Mouse (Mus musculus) erythroblast, embryonic 14.5 days (primary cell): ENCODE data around the gene Kcnh2. TPM values are rescaled to one million over a fixed set of nuclear protein-coding genes. Genes with fewer than 3 reads are reported as not detected.
A peak's percentile ranks its signal among the peaks of the same experiment; 100 is the strongest.
"Not testable (repeated sequence)": the region's sequence is repeated elsewhere in the genome, so short reads cannot be mapped to it uniquely, and the experiment has no call there.

Source experiments
- H3K27me3 ChIP-seq: 2 replicates; pipeline ENCODE4 v1.6.1; 2012; ENCODE audit warnings: inconsistent platforms; ENCODE audit not compliant: control insufficient read depth
- H3K36me3 ChIP-seq: 2 replicates; pipeline ENCODE4 v1.6.1; 2012; ENCODE audit warnings: mild to moderate bottlenecking, inconsistent platforms; ENCODE audit not compliant: control insufficient read depth
- H3K4me1 ChIP-seq: 2 replicates; pipeline ENCODE4 v1.6.1; 2012; ENCODE audit warnings: inconsistent platforms; ENCODE audit not compliant: control insufficient read depth
- H3K4me3 ChIP-seq: replicated peaks from 2 replicates; pipeline ENCODE3; 2012; ENCODE audit warnings: moderate library complexity, mild to moderate bottlenecking, inconsistent platforms
- H3K9me3 ChIP-seq: 2 replicates; pipeline ENCODE4 v1.6.1; 2012; ENCODE audit warnings: low read length, inconsistent platforms, mixed read lengths; ENCODE audit not compliant: control insufficient read depth
- GATA1 ChIP-seq: IDR thresholded peaks from 2 replicates; pipeline ENCODE4 v1.6.1; 2012; ENCODE audit warnings: low read length, inconsistent platforms, mixed read lengths
- TAL1 ChIP-seq: IDR thresholded peaks from 3 replicates; pipeline ENCODE4 v1.6.1; 2012; ENCODE audit warnings: low read length, inconsistent platforms, mixed read lengths
- polyA plus RNA-seq: library from polyadenylated mRNA; stranded (reverse); fragments of >175 nt; gene quantifications from 2 replicates; pipeline ENCODE4 v1.2.3, GENCODE M21; 2012

The Kcnh2 gene
- 0.08 TPM in 1 of 2 replicates, not detected in the other for polyA plus RNA-seq

GRCm38 (mm10) chr5:24351278-24351677 is at the start of gene Kcnh2:
Gene Kcnh2 (minus strand): TSS chr5:24351604.
- no peak for TF ChIP-seq GATA1
- no peak for TF ChIP-seq TAL1
- H3K27me3 ChIP-seq, result peaks cover 79% of the 10 kb centered on the region
- H3K4me3 ChIP-seq, result peak within 1 kb of the TSS; percentile 40
- H3K36me3 ChIP-seq, result no peaks in the 10 kb centered on the region
- H3K9me3 ChIP-seq, result no peaks in the 10 kb centered on the region
- peaks cover 15% of the 10 kb centered on the region for H3K4me1 ChIP-seq

GRCm38 (mm10) chr5:24400362-24400761 is 49.0 kb upstream of the Kcnh2 start:
- H3K4me1 ChIP-seq, result peaks cover 18% of the 10 kb centered on the region
- no peaks in the 10 kb centered on the region for H3K27me3 ChIP-seq
- H3K9me3 ChIP-seq, result no peaks in the 10 kb centered on the region
- H3K4me3 ChIP-seq, result no peak overlapping the region
- H3K36me3 ChIP-seq, result peaks cover 51% of the 10 kb centered on the region
- TF ChIP-seq GATA1 (no peak), TAL1 (no peak)

GRCm38 (mm10) chr5:24399686-24400085 is 48.3 kb upstream of the Kcnh2 start:
- peaks cover 48% of the 10 kb centered on the region for H3K36me3 ChIP-seq
- H3K4me1 ChIP-seq, result peaks cover 19% of the 10 kb centered on the region
- TF ChIP-seq GATA1, result no peak
- TF ChIP-seq TAL1, result no peak
- H3K4me3 ChIP-seq, result no peak overlapping the region
- H3K27me3 ChIP-seq, result no peaks in the 10 kb centered on the region
- H3K9me3 ChIP-seq, result no peaks in the 10 kb centered on the region

GRCm38 (mm10) chr5:24396254-24396653 is 44.9 kb upstream of the Kcnh2 start:
- peaks cover 29% of the 10 kb centered on the region for H3K4me1 ChIP-seq
- not testable (repeated sequence) for H3K27me3 ChIP-seq, H3K9me3 ChIP-seq, H3K4me3 ChIP-seq
- peaks cover 15% of the 10 kb centered on the region for H3K36me3 ChIP-seq

- H3K4me1 ChIP-seq, result peaks cover 31% of the 10 kb centered on the region
- no peak for TF ChIP-seq TAL1
- TF ChIP-seq GATA1, result no peak
- H3K27me3 ChIP-seq, result peaks cover 4% of the 10 kb centered on the region
- no peaks in the 10 kb centered on the region for H3K36me3 ChIP-seq
- peak overlapping the region; percentile 71 for H3K4me3 ChIP-seq
- no peaks in the 10 kb centered on the region for H3K9me3 ChIP-seq
Measured at GRCm38 (mm10) chr5:24394165-24394894, 42.9 kb upstream of the Kcnh2 start.

GRCm38 (mm10) chr5:24393392-24393997 is 42.1 kb upstream of the Kcnh2 start, which contains the start of gene Abcb8:
Gene Abcb8 (plus strand): TSS chr5:24393663.
- Histone ChIP-seq H3K9me3 (no peaks in the 10 kb centered on the region), H3K36me3 (no peaks in the 10 kb centered on the region), H3K4me3 (peak within 1 kb of the TSS; percentile 71), H3K27me3 (peaks cover 11% of the 10 kb centered on the region), H3K4me1 (peaks cover 33% of the 10 kb centered on the region)
- TF ChIP-seq GATA1 (no peak), TAL1 (no peak)

- TF ChIP-seq GATA1 (no peak), TAL1 (no peak)
- Histone ChIP-seq H3K36me3 (no peaks in the 10 kb centered on the region), H3K27me3 (peaks cover 18% of the 10 kb centered on the region), H3K4me3 (no peak overlapping the region), H3K4me1 (peaks cover 41% of the 10 kb centered on the region), H3K9me3 (no peaks in the 10 kb centered on the region)
Measured at GRCm38 (mm10) chr5:24392724-24393123, 41.3 kb upstream of the Kcnh2 start.

- Histone ChIP-seq H3K4me3 (no peak within 1 kb of the TSS), H3K4me1 (peaks cover 46% of the 10 kb centered on the region), H3K9me3 (no peaks in the 10 kb centered on the region), H3K36me3 (no peaks in the 10 kb centered on the region), H3K27me3 (peaks cover 27% of the 10 kb centered on the region)
- no peak for TF ChIP-seq GATA1
- no peak for TF ChIP-seq TAL1
Measured at GRCm38 (mm10) chr5:24391864-24392263, 40.5 kb upstream of the Kcnh2 start, which contains the start of gene Atg9b. Gene Atg9b (minus strand): TSS chr5:24392143.

GRCm38 (mm10) chr5:24389658-24390020 is 38.2 kb upstream of the Kcnh2 start:
- Histone ChIP-seq H3K4me1 (peaks cover 43% of the 10 kb centered on the region), H3K9me3 (no peaks in the 10 kb centered on the region), H3K4me3 (no peak overlapping the region), H3K36me3 (no peaks in the 10 kb centered on the region), H3K27me3 (peaks cover 44% of the 10 kb centered on the region)
- TF ChIP-seq GATA1 (no peak), TAL1 (no peak)
